Mouse (Mus musculus): ENCODE data around the gene Hey2. TPM values are rescaled to one million over a fixed set of nuclear protein-coding genes. Genes with fewer than 3 reads are reported as not detected.

Hey2 gene
- total and polyA plus RNA-seq, 3 experiments = 3.8 to 7.0 (median 6.8) TPM

DNA sequence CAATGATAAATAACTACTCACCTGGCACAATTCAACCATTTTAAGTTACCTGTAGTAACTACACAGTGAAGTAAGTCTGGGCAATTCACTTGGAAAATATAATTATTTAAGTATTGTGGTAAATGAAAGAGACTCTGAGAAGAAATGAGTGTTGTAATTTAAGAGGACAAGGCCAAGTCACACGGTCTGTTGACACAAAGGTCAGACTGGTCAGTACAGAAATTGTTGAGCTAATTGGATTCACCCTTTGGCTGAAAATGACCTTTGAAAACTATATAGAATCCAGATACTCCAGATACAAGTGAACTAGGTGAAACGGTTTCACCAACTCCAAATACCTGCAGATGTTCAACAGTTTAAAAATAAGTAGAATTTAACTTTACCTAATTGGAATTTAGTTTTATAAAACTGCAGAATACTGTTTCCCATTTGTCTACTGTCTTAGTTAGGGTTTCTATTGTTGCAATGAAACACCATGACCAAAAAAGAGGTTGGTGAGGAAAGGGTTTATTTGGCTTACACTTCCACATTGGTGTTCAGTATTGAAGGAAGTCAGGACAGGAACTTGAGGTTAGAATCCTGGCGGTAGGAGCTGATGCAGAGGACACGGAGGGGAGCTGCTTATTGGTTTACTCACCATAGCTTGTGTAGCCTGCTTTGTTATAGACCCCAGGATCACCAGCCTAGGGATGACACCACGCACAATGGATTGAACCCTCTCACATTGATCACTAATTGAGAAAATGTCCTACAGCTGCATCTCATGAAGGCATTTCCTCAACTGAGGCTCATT lies 45.9 kb downstream of the Hey2 start:
- Histone ChIP-seq H3K79me2 (replicated peaks; ENCODE audit: control insufficient read depth, insufficient read depth, low read length) (no peaks in the 10 kb centered on the region), H3K27ac (no peak overlapping the region), H3K4me3 (no peak overlapping the region), H3K36me3 (ENCODE audit: control insufficient read depth, insufficient read depth, low read length) (no peaks in the 10 kb centered on the region), H3K9ac (ENCODE audit: low read depth, low read length) (no peak overlapping the region), H3K27me3 (ENCODE audit: control insufficient read depth, insufficient read depth, low read length) (no peaks in the 10 kb centered on the region), H3K4me1 (ENCODE audit: control insufficient read depth, insufficient read depth, low read length) (no peaks in the 10 kb centered on the region)
- WGBS = 84% methylated on average over 5 of the region's 5 CpGs
- TF ChIP-seq POLR2A (IDR thresholded peaks at IDR 0.05; ENCODE audit: insufficient read depth, low read depth, low read length) (no peak), EP300 (IDR thresholded peaks at IDR 0.05; ENCODE audit: insufficient read depth, low read depth, low read length) (no peak), CTCF (IDR thresholded peaks at IDR 0.05) (no peak)
- intact Hi-C loops (cut with DNase I) = no loop called here
- DNase-seq = no peak

DNA sequence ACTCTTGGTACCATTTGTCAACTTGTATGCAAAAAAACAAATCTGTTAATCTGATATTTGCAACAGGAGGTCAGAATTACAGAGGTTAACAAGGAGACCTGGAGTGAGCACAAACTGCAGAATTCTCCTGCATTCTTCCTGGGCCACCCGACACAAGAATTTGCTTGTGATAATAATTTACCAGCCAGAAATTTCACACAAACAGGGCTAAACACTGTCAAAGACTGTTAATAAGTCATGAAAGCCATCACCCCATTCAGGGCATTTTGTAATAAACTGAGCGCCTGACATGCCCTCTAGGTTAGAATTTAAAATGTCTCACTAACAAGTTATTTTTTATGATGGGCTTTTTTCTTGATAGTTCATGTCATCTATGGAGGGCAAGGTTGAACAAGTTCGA lies 51.6 kb downstream of the Hey2 start:
- whole genome bisulfite sequencing = 90% methylated on average over 3 of the region's 3 CpGs
- no peak overlapping the region for H3K4me3 ChIP-seq
- no peaks in the 10 kb centered on the region for H3K36me3 ChIP-seq (ENCODE audit: control insufficient read depth, insufficient read depth, low read length)
- TF ChIP-seq CTCF (IDR thresholded peaks at IDR 0.05) (no peak), EP300 (IDR thresholded peaks at IDR 0.05; ENCODE audit: insufficient read depth, low read depth, low read length) (no peak), POLR2A (IDR thresholded peaks at IDR 0.05; ENCODE audit: insufficient read depth, low read depth, low read length) (no peak)
- no peaks in the 10 kb centered on the region for H3K4me1 ChIP-seq (ENCODE audit: control insufficient read depth, insufficient read depth, low read length)
- no peaks in the 10 kb centered on the region for H3K27me3 ChIP-seq (ENCODE audit: control insufficient read depth, insufficient read depth, low read length)
- intact Hi-C loops (cut with DNase I) = no loop called here
- no peaks in the 10 kb centered on the region for H3K79me2 ChIP-seq (replicated peaks; ENCODE audit: control insufficient read depth, insufficient read depth, low read length)
- no peak overlapping the region for H3K9ac ChIP-seq (ENCODE audit: low read depth, low read length)
- no peak overlapping the region for H3K27ac ChIP-seq
- no peak for DNase-seq

DNA sequence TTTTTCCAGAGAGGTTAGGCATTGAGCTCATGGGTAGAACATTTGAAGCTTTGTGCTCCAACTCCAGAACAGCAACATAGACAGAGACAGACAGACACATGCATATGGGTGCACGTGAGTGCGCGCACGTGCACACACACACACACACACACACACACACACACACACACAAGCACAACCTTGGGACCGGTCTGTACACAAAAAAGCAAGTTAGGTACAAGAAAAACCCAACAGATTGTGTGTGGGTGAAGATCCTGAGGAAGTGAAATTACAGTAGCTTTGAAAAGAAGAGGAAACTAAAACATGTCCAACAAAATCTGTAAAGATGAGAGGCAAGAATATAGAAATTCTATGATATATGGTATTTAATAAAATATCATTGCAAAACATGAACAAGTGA lies 53.1 kb downstream of the Hey2 start:
- no peaks in the 10 kb centered on the region for H3K27me3 ChIP-seq (ENCODE audit: control insufficient read depth, insufficient read depth, low read length)
- 93% methylated on average over 5 of the region's 5 CpGs for WGBS

DNA sequence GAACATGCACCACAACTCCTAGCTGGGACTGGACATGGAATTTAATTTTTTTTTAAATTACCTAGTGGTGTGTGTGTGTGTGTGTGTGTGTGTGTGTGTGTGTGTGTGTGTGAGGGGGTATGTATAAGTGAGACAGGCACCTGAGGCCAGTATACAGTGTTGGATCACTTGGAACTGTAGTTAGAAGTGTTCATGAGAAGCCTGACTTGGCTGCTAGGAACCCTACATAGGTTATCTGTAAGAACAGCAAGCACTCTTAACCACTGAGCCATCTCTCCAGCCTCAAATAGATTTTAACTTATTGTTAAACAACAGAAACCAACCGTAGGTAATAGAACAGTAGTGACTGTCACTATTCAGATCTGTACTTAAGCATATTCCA lies 54.3 kb downstream of the Hey2 start:
- intact Hi-C loops (cut with DNase I) = no loop called here
- no peak overlapping the region for H3K27ac ChIP-seq
- H3K9ac ChIP-seq (ENCODE audit: low read depth, low read length) = no peak overlapping the region
- H3K79me2 ChIP-seq (replicated peaks; ENCODE audit: control insufficient read depth, insufficient read depth, low read length) = no peaks in the 10 kb centered on the region
- no peak for DNase-seq
- H3K36me3 ChIP-seq (ENCODE audit: control insufficient read depth, insufficient read depth, low read length) = no peaks in the 10 kb centered on the region
- H3K27me3 ChIP-seq (ENCODE audit: control insufficient read depth, insufficient read depth, low read length) = no peaks in the 10 kb centered on the region
- no peak overlapping the region for H3K4me3 ChIP-seq
- TF ChIP-seq POLR2A (IDR thresholded peaks at IDR 0.05; ENCODE audit: insufficient read depth, low read depth, low read length) = no peak
- TF ChIP-seq EP300 (IDR thresholded peaks at IDR 0.05; ENCODE audit: insufficient read depth, low read depth, low read length) = no peak
- TF ChIP-seq CTCF (IDR thresholded peaks at IDR 0.05) = no peak
- peaks cover 3% of the 10 kb centered on the region for H3K4me1 ChIP-seq (ENCODE audit: control insufficient read depth, insufficient read depth, low read length)
- WGBS = 87% methylated on average over 1 of the region's 1 CpGs

More for the DNA sequence above, 53.1 kb downstream of the Hey2 start:
- DNase-seq = no peak
- TF ChIP-seq CTCF (IDR thresholded peaks at IDR 0.05) (no peak), EP300 (IDR thresholded peaks at IDR 0.05; ENCODE audit: insufficient read depth, low read depth, low read length) (no peak)
- H3K27ac ChIP-seq = no peak overlapping the region
- no peak overlapping the region for H3K9ac ChIP-seq (ENCODE audit: low read depth, low read length)
- H3K36me3 ChIP-seq (ENCODE audit: control insufficient read depth, insufficient read depth, low read length) = no peaks in the 10 kb centered on the region
- peaks cover 3% of the 10 kb centered on the region for H3K4me1 ChIP-seq (ENCODE audit: control insufficient read depth, insufficient read depth, low read length)
- H3K79me2 ChIP-seq (replicated peaks; ENCODE audit: control insufficient read depth, insufficient read depth, low read length) = no peaks in the 10 kb centered on the region
- no peak overlapping the region for H3K4me3 ChIP-seq
- intact Hi-C loops (cut with DNase I) = no loop called here

DNA sequence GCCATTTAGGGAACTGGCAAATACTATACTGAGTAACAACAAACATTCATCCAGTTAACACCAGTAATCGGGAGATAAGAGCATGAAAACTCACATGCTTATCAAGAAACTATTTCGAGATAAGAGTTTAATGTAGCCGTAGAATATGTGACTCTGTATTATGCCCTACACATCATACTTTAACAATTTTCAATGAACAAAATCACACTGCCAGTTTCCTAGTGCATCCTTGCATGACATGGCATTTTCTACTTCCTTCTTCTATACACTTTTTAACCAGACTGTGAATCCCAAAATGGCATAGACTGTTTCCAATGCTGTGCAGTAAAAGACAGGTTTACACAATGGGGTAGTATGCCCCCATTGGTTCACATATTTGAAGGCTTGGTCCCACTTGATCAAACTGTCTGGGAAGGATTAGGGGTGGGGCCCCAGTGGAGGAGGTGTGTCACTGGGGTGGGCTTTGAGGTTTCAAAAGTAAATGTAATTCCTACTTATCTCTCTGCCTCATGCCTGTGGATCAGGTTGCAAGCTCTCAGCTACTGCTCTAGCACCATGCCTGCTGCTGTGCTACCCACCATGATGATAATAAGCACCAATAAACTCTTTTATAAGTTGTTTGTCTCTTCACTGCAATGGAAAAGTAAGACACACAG lies 54.8 kb downstream of the Hey2 start:
- no peak for DNase-seq
- Histone ChIP-seq H3K36me3 (ENCODE audit: control insufficient read depth, insufficient read depth, low read length) (no peaks in the 10 kb centered on the region), H3K4me1 (ENCODE audit: control insufficient read depth, insufficient read depth, low read length) (peaks cover 3% of the 10 kb centered on the region), H3K27ac (no peak overlapping the region), H3K9ac (ENCODE audit: low read depth, low read length) (no peak overlapping the region), H3K4me3 (no peak overlapping the region), H3K27me3 (ENCODE audit: control insufficient read depth, insufficient read depth, low read length) (no peaks in the 10 kb centered on the region), H3K79me2 (replicated peaks; ENCODE audit: control insufficient read depth, insufficient read depth, low read length) (no peaks in the 10 kb centered on the region)
- no peak for TF ChIP-seq EP300 (IDR thresholded peaks at IDR 0.05; ENCODE audit: insufficient read depth, low read depth, low read length)
- no peak for TF ChIP-seq POLR2A (IDR thresholded peaks at IDR 0.05; ENCODE audit: insufficient read depth, low read depth, low read length)
- no peak for TF ChIP-seq CTCF (IDR thresholded peaks at IDR 0.05)
- intact Hi-C loops (cut with DNase I) = no loop called here
- WGBS = 49% methylated on average over 3 of the region's 3 CpGs

DNA sequence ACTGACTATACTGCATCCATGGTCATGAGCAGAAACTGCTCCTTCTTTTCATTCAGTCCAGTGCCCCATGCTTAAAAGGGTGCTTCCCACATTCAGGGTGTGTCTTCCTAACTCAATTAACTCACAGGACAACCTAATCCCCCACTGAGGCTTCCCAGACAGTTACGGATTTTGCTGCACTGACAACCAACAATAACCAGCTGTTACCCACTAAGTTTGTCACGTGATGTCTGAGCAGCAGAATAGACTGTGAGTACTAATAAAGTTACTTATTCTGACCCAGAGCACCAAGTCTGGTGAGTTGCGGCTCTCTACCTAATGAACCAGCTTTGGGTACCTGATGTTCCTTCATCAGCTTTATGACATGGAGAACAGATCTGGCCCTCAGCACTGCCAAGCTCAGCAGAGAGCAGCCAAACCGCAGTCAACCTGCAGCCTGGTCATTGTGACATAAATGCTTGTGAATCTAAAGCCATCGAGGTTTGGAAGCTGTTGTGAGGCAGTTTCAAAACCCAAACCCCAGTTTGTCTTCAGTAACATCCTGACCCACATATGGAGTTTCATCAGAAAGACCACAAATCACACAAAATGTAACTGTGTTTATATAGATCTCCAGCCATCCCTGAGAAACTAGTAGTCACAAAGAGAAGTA lies 56.4 kb downstream of the Hey2 start:
- no peaks in the 10 kb centered on the region for H3K36me3 ChIP-seq (ENCODE audit: control insufficient read depth, insufficient read depth, low read length)
- DNase-seq = no peak
- 84% methylated on average over 5 of the region's 5 CpGs for WGBS
- TF ChIP-seq POLR2A (IDR thresholded peaks at IDR 0.05; ENCODE audit: insufficient read depth, low read depth, low read length) = no peak
- TF ChIP-seq CTCF (IDR thresholded peaks at IDR 0.05) = no peak
- no peak for TF ChIP-seq EP300 (IDR thresholded peaks at IDR 0.05; ENCODE audit: insufficient read depth, low read depth, low read length)
- H3K4me3 ChIP-seq = no peak overlapping the region
- H3K9ac ChIP-seq (ENCODE audit: low read depth, low read length) = no peak overlapping the region
- intact Hi-C loops (cut with DNase I) = no loop called here
- no peaks in the 10 kb centered on the region for H3K79me2 ChIP-seq (replicated peaks; ENCODE audit: control insufficient read depth, insufficient read depth, low read length)
- H3K27ac ChIP-seq = no peak overlapping the region
- H3K27me3 ChIP-seq (ENCODE audit: control insufficient read depth, insufficient read depth, low read length) = no peaks in the 10 kb centered on the region
- peaks cover 3% of the 10 kb centered on the region for H3K4me1 ChIP-seq (ENCODE audit: control insufficient read depth, insufficient read depth, low read length)

Other genes starting within 250 kb of the Hey2 start
- 1 to 10 TPM; 4.3 to 6.4 TPM for gene Trmt11, start 242.1 kb downstream of the Hey2 start, total RNA-seq (2021)
- 1.1 and 3.0 TPM in 2 replicates for gene Trmt11, start 242.1 kb downstream of the Hey2 start, polyA plus RNA-seq (2012; rRNA removed)
- 10 to 100 TPM; 70.1 to 92.3 TPM for gene Hint3, start 213.2 kb downstream of the Hey2 start, total RNA-seq (2021)
- 22.4 and 40.4 TPM in 2 replicates for gene Hint3, start 213.2 kb downstream of the Hey2 start, polyA plus RNA-seq (2012; rRNA removed)
- 1 to 10 TPM; 3.4 to 4.7 TPM for gene Ncoa7, start 39.5 kb downstream of the Hey2 start, total RNA-seq (2021)
- gene Ncoa7, start 39.5 kb downstream of the Hey2 start, polyA plus RNA-seq (2012; rRNA removed) = 1.2 and 1.5 TPM in 2 replicates